Comparison of ENCODE assay signal across 8 mouse cellular contexts in the genomic region with DNA sequence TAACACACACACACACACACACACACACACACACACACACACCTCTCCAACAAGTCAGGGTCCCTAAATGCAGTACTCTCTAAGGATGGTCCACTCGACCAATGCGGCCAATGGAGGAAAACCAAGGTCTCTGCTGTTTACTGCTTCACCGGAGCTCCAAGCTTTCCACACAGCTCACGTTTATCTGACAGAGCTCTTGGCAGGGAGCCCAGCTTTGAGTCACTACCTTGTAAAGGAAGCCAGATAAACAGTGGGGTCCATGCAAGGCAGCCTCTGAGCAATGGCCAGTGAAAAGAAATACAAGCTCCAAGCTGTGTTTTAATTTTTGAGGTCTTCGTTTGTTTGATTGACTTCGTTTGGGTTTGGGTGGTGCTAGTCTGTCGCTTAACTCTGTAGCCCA.
DNase-seq lines count a peak whose midpoint lies in the region; ATAC-seq and TF ChIP-seq lines count a peak whose summit lies in the region.

No protein-coding gene starts in this region.

- H3K27me3 ChIP-seq in heart, embryonic 16.5 days (ENCODE audit: control insufficient read depth, insufficient read depth, low read length) = peaks cover 15% of the 10 kb centered on the region
- no peaks in the 10 kb centered on the region for H3K27me3 ChIP-seq in stomach, postnatal 0 days (ENCODE audit: control insufficient read depth, insufficient read depth, low read length)

- H3K9ac ChIP-seq in heart, embryonic 16.5 days (ENCODE audit: low read length) = peak overlapping the region; percentile 24; the same call in 1 of the 2 replicates
- no peak overlapping the region for H3K9ac ChIP-seq in stomach, postnatal 0 days (ENCODE audit: low read length)

- no peak for TF ChIP-seq CTCF in stomach, postnatal 0 days (IDR thresholded peaks at IDR 0.05; ENCODE audit: low read depth)

- H3K4me2 ChIP-seq in heart, embryonic 16.5 days (ENCODE audit: low read depth, low read length) = no peak overlapping the region; the same call in 1 of the 2 replicates
- no peak overlapping the region for H3K4me2 ChIP-seq in stomach, postnatal 0 days (replicated peaks; ENCODE audit: low read depth)

- peak; percentile 92 for ATAC-seq in heart, embryonic 16.5 days (replicated peaks; ENCODE audit: extremely low read depth, insufficient read depth, low FRiP score)
- ATAC-seq in stomach, postnatal 0 days (ENCODE audit: low FRiP score, low TSS enrichment) = peak; percentile 94

- WGBS in heart, embryonic 16.5 days = 16% methylated on average over 7 of the region's 7 CpGs
- 8% methylated on average over 7 of the region's 7 CpGs for WGBS in stomach, postnatal 0 days

- TF ChIP-seq EP300 in stomach, postnatal 0 days (optimal IDR thresholded peaks at IDR 0.05) = no peak

- peak; percentile 24 to 57 for DNase-seq in left cerebral cortex, adult 18-20 months (ENCODE audit: low spot score in 2 of 2)
- no peak for DNase-seq in left cerebral cortex, adult 11 months (ENCODE audit: low spot score)
- DNase-seq in cerebellum, postnatal 10 days = peak; percentile 96 to 98
- DNase-seq in kidney, postnatal 25 days = peak; percentile 89 to 93
- peak; percentile 89 for DNase-seq in lung, postnatal 10 days
- peak; percentile 96 for DNase-seq in stomach, postnatal 0 days (ENCODE audit: low spot score)
- DNase-seq in thymus, postnatal 10 days (ENCODE audit: low spot score in 2 of 2) = no peak

- H3K4me1 ChIP-seq in heart, embryonic 16.5 days (ENCODE audit: control insufficient read depth, insufficient read depth, low read length) = peaks cover 35% of the 10 kb centered on the region
- H3K4me1 ChIP-seq in stomach, postnatal 0 days (replicated peaks; ENCODE audit: control insufficient read depth, insufficient read depth) = peaks cover 11% of the 10 kb centered on the region

- H3K36me3 ChIP-seq in heart, embryonic 16.5 days (ENCODE audit: control insufficient read depth, insufficient read depth) = no peaks in the 10 kb centered on the region
- no peaks in the 10 kb centered on the region for H3K36me3 ChIP-seq in stomach, postnatal 0 days (ENCODE audit: control insufficient read depth, insufficient read depth, low read length)

- peak overlapping the region; percentile 78 for H3K27ac ChIP-seq in heart, embryonic 16.5 days (ENCODE audit: low read length)
- peak overlapping the region; percentile 42 for H3K27ac ChIP-seq in stomach, postnatal 0 days (replicated peaks)

- no peak overlapping the region for H3K4me3 ChIP-seq in heart, embryonic 16.5 days (ENCODE audit: low read length)
- no peak overlapping the region for H3K4me3 ChIP-seq in stomach, postnatal 0 days (ENCODE audit: low read depth, low read length)

- no peaks in the 10 kb centered on the region for H3K9me3 ChIP-seq in heart, embryonic 16.5 days (replicated peaks; ENCODE audit: control insufficient read depth, low read length)
- H3K9me3 ChIP-seq in stomach, postnatal 0 days (ENCODE audit: control insufficient read depth, low read length) = no peaks in the 10 kb centered on the region

Comparison
In these comparisons a context has a peak if more than half of its experiments do, and no peak if none do; other contexts are left out.
1. DNase-seq: peak in left cerebral cortex, adult 18-20 months (2 of 2), cerebellum, postnatal 10 days (2 of 2), kidney, postnatal 25 days (2 of 2), lung, postnatal 10 days (single experiment) and stomach, postnatal 0 days (single experiment); none in left cerebral cortex, adult 11 months (single experiment) and thymus, postnatal 10 days (0 of 2).